Mouse (Mus musculus): Measurements from ENCODE around the gene Cxcl14.

- no peak for TF ChIP-seq CTCF (IDR thresholded peaks at IDR 0.05; ENCODE audit: low read depth, low read length)
- TF ChIP-seq POLR2A (IDR thresholded peaks at IDR 0.05; ENCODE audit: extremely low read depth, insufficient read depth, low read length) = no peak
Measured at GRCm38 (mm10) chr13:56259021-56259925, 37.1 kb downstream of the Cxcl14 start.

Data from liver, adult 2 months (tissue).